Mouse (Mus musculus) spleen, adult 18-20 months (tissue): Measurements from ENCODE around the gene Gm17455.

Source experiments
- DNase-seq, 2 experiments: peaks; one replicate each; pipeline ENCODE4 v3.0.0; 2022; ENCODE audit warnings: mixed read lengths in 2 of 2

Gene Gm17455

GRCm38 (mm10) chr10:60399449-60399848 is at the start of gene Gm17455:
Gene Gm17455 (plus strand): TSS chr10:60399726.
- no peak for DNase-seq

- DNase-seq, result no peak
Observed at GRCm38 (mm10) chr10:60350077-60350804, 49.3 kb upstream of the Gm17455 start.

- peak; percentile 89 to 97 for DNase-seq
Observed at GRCm38 (mm10) chr10:60350805-60351167, 48.7 kb upstream of the Gm17455 start.

- no peak for DNase-seq
Observed at GRCm38 (mm10) chr10:60351248-60351647, 48.3 kb upstream of the Gm17455 start.

GRCm38 (mm10) chr10:60351761-60352455 is 47.6 kb upstream of the Gm17455 start:
- DNase-seq, result peak in 1 of 2 experiments; percentile 51

GRCm38 (mm10) chr10:60353241-60354002 is 46.1 kb upstream of the Gm17455 start:
- DNase-seq, result no peak

GRCm38 (mm10) chr10:60354003-60354325 is 45.6 kb upstream of the Gm17455 start:
- DNase-seq, result no peak

GRCm38 (mm10) chr10:60354881-60355677 is 44.4 kb upstream of the Gm17455 start:
- no peak for DNase-seq

GRCm38 (mm10) chr10:60357441-60357840 is 42.1 kb upstream of the Gm17455 start:
- DNase-seq, result no peak

- no peak for DNase-seq
Observed at GRCm38 (mm10) chr10:60357901-60358300, 41.6 kb upstream of the Gm17455 start.

- no peak for DNase-seq
Observed at GRCm38 (mm10) chr10:60358776-60359175, 40.8 kb upstream of the Gm17455 start.

GRCm38 (mm10) chr10:60361615-60362309 is 37.8 kb upstream of the Gm17455 start:
- no peak for DNase-seq

GRCm38 (mm10) chr10:60362310-60362628 is 37.3 kb upstream of the Gm17455 start:
- DNase-seq, result no peak

GRCm38 (mm10) chr10:60363426-60363825 is 36.1 kb upstream of the Gm17455 start:
- DNase-seq, result no peak

GRCm38 (mm10) chr10:60367145-60367544 is 32.4 kb upstream of the Gm17455 start:
- DNase-seq, result no peak

GRCm38 (mm10) chr10:60367904-60368303 is 31.6 kb upstream of the Gm17455 start:
- no peak for DNase-seq

GRCm38 (mm10) chr10:60369405-60369804 is 30.1 kb upstream of the Gm17455 start:
- no peak for DNase-seq

- no peak for DNase-seq
Observed at GRCm38 (mm10) chr10:60370098-60370497, 29.4 kb upstream of the Gm17455 start.

GRCm38 (mm10) chr10:60370601-60371061 is 28.9 kb upstream of the Gm17455 start:
- peak; percentile 59 to 65 for DNase-seq

- peak; percentile 55 to 65 for DNase-seq
Observed at GRCm38 (mm10) chr10:60371596-60372386, 27.7 kb upstream of the Gm17455 start.

GRCm38 (mm10) chr10:60373543-60373936 is 26.0 kb upstream of the Gm17455 start:
- DNase-seq, result no peak
